Mouse (Mus musculus) left cerebral cortex, adult 18-20 months (tissue): ENCODE results near the gene Sec31a. TPM values are rescaled to one million over a fixed set of nuclear protein-coding genes. Genes with fewer than 3 reads are reported as not detected.

Source experiments
- DNase-seq, 2 experiments: peaks; one replicate each; pipeline ENCODE4 v3.0.0; 2021 to 2022; ENCODE audit warnings: low spot score in 2 of 2, mixed read lengths in 1 of 2
- total RNA-seq, 2 experiments: library from RNA; stranded (reverse); gene quantifications; 2 replicates each; pipeline ENCODE4 v1.2.3; 2021

Gene Sec31a
- total RNA-seq, 2 experiments from 2014 or later = 113 to 116 TPM

- DNase-seq = no peak
Observed at GRCm38 (mm10) chr5:100352986-100353848, 62.8 kb downstream of the Sec31a start.

- DNase-seq = no peak
Observed at GRCm38 (mm10) chr5:100350907-100351456, 65.1 kb downstream of the Sec31a start.

DNA sequence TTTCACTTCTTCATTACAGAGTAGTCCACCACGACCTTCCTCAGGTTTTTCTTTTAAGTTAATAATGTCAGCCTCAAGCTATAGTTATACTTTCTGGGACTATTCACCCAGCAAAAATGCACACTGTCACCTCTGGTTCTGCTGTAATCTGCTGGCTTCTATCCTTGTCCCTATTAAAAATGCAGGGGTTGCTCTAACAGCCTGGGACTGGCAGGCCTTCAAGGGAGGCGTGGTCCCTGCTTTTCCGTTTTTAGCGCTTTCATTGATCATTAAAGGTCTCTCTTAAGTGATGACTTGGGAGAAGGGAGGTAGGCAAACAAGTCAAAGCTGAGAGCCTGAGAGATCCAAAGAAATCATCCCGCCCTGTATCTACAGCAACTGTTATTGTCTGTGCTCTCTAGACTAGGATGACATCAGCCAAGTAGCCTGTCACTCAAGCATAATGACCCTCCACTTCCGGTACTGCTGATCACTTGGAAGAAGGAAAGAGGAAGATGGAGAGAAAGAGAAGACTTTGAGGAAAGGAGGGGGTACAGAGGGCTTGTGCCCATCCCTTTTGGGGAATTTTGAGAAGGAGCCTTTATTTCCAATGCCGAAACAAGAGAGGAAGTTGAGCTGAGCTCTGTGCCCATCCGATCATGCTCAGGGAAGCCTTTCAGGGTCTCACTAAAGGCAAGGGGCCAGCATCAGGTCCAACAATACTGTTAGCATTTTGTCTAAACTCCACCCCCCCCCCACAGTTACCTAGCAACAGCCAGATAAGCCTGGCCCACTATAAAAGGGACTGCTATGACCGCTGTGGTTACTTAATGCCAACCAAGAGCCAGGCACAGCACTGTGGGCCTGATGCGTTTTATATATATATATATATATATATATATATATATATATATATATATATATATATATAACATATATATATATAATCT, 66.5 kb downstream of the Sec31a start:
- no peak for DNase-seq

- no peak for DNase-seq
Observed at GRCm38 (mm10) chr5:100345118-100345517, 70.9 kb downstream of the Sec31a start.

DNA sequence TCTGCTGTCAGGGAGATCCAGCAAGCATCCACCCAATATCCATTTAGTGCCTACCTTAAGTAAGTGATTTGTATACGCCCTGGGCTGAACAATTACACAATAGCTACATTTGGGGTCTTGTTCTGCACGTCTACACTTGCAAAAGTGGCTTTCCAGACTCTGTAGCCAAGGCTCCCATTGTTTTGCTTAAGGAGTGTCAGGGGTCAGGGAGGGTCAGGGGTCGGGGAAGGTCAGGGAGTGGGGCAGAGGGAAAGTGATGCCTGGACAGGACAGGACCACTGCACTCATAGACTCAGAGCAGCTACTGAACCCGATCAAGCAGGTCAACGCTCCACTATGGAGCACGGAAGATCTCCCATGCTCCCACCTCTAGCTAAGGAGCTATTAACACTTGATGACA, 72.9 kb downstream of the Sec31a start:
- no peak for DNase-seq

- DNase-seq = no peak
Observed at GRCm38 (mm10) chr5:100342422-100342821, 73.6 kb downstream of the Sec31a start.

DNA sequence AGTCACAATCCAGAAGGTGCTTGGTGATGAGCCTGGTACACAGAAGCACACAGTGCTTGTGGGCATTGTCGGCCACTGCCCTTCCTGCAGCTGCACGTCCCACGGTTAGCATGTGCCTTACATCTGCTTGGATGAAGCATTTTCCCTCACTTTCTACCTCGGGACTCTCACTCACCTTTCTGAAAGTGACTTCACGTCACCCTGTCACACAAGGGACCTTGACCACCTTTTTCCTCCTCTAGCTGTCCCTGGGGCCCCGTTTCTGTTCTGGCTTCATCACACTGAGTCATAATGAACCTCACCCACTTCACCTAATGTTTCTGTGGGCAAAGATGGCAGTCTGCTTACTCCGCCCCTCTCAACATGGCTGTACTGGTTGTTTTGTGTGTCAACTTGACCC, 75.0 kb downstream of the Sec31a start:
- no peak for DNase-seq

GRCm38 (mm10) chr5:100337852-100338251, 78.2 kb downstream of the Sec31a start:
- no peak for DNase-seq

DNA sequence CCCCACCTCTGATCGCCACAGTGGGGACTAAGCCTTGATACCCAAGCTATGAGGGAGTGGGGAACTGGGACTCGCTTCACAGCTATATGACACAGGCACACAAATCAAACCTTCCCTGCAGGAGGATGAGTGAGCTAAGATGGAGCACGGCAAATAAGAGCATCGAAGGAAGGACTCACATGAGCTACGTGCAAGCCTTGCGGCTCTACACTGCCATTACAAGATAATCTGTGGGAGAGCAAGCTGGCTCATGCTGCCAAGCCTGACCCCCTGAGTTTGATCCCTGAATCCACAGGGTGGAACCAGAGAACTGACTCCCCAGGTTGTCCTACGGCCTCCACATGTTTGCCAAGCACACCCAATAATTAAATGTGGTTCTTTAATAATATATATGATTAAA, 79.2 kb downstream of the Sec31a start:
- DNase-seq = no peak

- DNase-seq = no peak
Observed at GRCm38 (mm10) chr5:100335581-100336080, 80.4 kb downstream of the Sec31a start.

- DNase-seq = no peak
Observed at GRCm38 (mm10) chr5:100334686-100335085, 81.3 kb downstream of the Sec31a start.

GRCm38 (mm10) chr5:100333607-100334380, 82.2 kb downstream of the Sec31a start:
- no peak for DNase-seq

DNA sequence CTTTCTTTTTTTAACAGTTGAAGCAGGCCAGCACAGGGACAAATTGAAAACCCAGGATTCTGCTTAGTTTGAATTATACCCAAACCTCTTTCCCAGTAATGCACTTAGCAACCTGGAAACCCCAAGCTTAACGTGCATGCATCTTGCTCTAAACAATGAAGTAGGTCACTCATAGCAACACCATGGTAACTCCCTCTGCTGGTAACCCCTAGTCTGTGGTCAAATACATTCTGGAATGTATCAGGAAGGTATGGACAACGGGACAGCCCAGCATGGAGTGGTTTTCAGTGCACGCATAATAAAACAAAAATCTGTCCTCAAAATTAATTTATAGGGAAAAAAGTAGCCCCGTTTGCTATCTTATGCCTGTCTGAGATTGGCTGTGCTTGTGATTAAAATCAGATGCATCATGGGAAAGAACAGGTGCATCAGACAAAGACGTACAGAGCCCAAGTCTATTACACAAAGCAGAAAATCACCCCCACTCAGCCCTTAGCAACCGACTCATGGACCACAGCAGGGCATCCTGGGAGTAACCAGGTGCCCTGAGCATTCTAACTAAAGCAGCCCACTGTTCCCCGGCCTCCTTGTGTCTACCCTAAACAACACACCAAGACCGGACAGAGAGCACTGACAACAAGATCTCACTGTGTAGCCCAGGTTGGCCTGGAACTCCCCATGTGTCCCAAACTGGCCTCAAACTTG, 83.6 kb downstream of the Sec31a start:
- no peak for DNase-seq

DNA sequence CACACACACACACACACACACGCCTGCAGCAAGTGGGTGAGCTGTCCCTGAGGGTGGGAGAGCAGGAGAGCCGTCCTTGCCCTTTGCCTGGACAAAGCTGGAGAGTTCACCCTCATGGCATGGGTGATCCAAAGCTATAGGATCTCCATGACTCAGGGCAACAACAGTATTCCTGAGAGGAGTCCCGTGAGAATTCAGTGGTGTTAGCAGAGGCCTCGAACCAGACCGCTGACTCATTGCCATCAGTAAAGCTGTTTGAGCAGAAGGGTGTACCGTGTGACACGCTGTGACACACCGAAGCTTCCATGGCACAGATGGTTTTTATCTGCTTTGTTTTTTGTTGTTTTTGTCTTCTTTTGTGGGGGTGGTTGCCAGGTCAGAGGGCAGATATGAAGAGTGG, 84.4 kb downstream of the Sec31a start:
- DNase-seq = no peak

DNA sequence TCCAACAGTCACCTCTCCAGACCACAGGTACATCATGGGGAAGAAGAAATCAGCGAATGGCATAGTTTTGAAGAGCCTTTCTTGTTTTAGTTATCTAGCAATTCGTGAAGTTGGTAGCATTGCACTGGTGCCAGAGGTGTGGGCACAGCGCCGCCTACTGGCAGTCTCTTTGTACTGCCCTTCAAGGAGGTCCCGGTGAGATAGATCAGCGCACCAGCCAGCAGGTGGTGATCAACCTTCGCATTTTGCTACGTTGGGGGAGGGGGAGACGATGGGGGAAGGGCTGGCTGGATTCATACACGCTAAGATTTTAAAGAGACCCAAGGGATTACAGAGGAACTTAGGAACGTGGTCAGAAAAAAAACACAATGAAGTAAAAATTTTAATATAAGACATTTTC, 94.0 kb downstream of the Sec31a start:
- DNase-seq = peak; percentile 87 to 88

DNA sequence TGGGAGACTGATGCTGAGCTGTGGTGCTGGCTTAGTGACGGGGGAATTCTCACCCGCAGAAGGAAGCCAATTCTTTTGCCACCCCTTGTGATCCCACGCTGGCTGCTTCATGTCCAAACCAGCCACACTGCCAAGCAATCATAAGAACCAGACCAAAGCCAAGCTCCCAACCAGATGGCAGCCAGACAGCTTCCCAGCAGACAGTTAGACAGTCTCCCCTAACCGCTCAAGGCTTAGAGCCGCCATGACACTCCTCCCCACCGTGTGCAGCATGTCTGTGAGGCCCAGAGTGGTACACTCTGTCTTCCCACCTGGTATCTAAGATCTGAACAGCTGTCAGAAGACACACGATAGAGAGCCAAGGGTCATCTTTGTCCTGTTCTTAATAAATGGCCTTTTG, 98.2 kb downstream of the Sec31a start:
- DNase-seq = no peak

- DNase-seq = no peak
Observed at GRCm38 (mm10) chr5:100317010-100317409, 99.0 kb downstream of the Sec31a start.

DNA sequence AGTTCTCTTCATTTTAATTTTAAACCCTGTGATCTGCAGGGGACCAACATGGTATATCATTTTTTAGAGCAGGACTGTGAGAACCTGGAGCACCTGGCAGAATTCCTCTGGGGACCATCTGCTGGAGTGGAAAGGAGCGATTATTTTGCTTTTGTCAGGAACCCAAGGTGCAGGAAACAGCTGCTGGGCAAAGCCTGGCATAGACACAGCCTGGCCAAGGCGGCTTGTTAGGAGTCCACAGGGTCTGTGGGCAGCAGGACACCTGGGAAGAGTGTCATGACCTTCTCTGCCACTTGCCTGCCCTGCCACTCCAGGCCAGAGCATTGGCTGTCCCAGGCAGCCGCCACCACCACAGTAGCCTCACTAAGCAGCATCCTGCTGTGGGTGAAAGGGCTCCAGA, 100.4 kb downstream of the Sec31a start:
- no peak for DNase-seq

- DNase-seq = no peak
Observed at GRCm38 (mm10) chr5:100312391-100312790, 103.6 kb downstream of the Sec31a start.
